Mouse (Mus musculus) heart, embryonic 15.5 days (tissue): ENCODE data around the gene Kcnk7. TPM values are rescaled to one million over a fixed set of nuclear protein-coding genes. Genes with fewer than 3 reads are reported as not detected.

Experiments used
- ATAC-seq: fragments of 200-750 bp; cut with Nextera tagmentation; replicated peaks from 2 replicates; pipeline ENCODE4 v1.8.0; 2017; ENCODE audit warnings: low read depth, moderate TSS enrichment; ENCODE audit not compliant: insufficient number of reproducible peaks, insufficient read depth, low FRiP score
- H3K27ac ChIP-seq: fragments of 300-500 bp; sonication (generic); 2 replicates; pipeline ENCODE4 v1.5.1; 2015; ENCODE audit warnings: mild to moderate bottlenecking, inconsistent platforms
- H3K27me3 ChIP-seq: fragments of 300-500 bp; sonication (generic); 2 replicates; pipeline ENCODE4 v1.6.1; 2015; ENCODE audit warnings: inconsistent platforms
- H3K36me3 ChIP-seq: fragments of 300-500 bp; sonication (generic); 2 replicates; pipeline ENCODE4 v1.6.1; 2015; ENCODE audit warnings: mild to moderate bottlenecking, inconsistent platforms
- H3K4me1 ChIP-seq: fragments of 300-500 bp; sonication (generic); replicated peaks from 2 replicates; pipeline ENCODE4 v1.6.1; 2015; ENCODE audit warnings: inconsistent platforms
- H3K4me2 ChIP-seq: fragments of 300-500 bp; sonication (generic); 2 replicates; pipeline ENCODE4 v1.6.1; 2015; ENCODE audit warnings: inconsistent platforms, mild to moderate bottlenecking, moderate library complexity
- H3K4me3 ChIP-seq: fragments of 300-500 bp; sonication (generic); 2 replicates; pipeline ENCODE4 v1.5.1; 2015; ENCODE audit warnings: mild to moderate bottlenecking, inconsistent platforms
- H3K9ac ChIP-seq: fragments of 300-500 bp; sonication (generic); 2 replicates; pipeline ENCODE4 v1.6.1; 2015; ENCODE audit warnings: mild to moderate bottlenecking, inconsistent platforms
- H3K9me3 ChIP-seq: fragments of 300-500 bp; sonication (generic); replicated peaks from 2 replicates; pipeline ENCODE4 v1.6.1; 2016; ENCODE audit warnings: inconsistent platforms
- WGBS: fragments of 180-500 bp; shearing (Covaris S2); methylation state at CpG from one replicate; pipeline ENCODE4 v1.1.7; 2015; ENCODE audit warnings: mixed read lengths; 5-methylcytosine and 5-hydroxymethylcytosine counted together
- polyA plus RNA-seq: library from polyadenylated mRNA; unstranded; fragments of >200 nt; fragmentation: Nextera tagmentation; extraction: Ambion mirVana; gene quantifications from 2 replicates; pipeline ENCODE4 v1.2.1, GENCODE M21; 2015

Kcnk7 gene
- polyA plus RNA-seq, 1 experiment from 2014 or later, result 0.40 TPM

- Histone ChIP-seq H3K9ac (peak overlapping the region; percentile 46; the same call in 1 of the 2 replicates), H3K27ac (peak overlapping the region; percentile 93), H3K4me2 (peak overlapping the region; percentile 84), H3K27me3 (no peaks in the 10 kb centered on the region), H3K4me1 (peaks cover 78% of the 10 kb centered on the region), H3K9me3 (no peaks in the 10 kb centered on the region), H3K4me3 (peak overlapping the region; percentile 78), H3K36me3 (peaks cover 17% of the 10 kb centered on the region)
- no peak for ATAC-seq
- 63% methylated on average over 15 of the region's 15 CpGs for WGBS
These were observed 22.9 kb downstream of the Kcnk7 start for GRCm38 (mm10) chr19:5726961-5727578.

- no peak for ATAC-seq
- peak overlapping the region; percentile 93 for H3K27ac ChIP-seq
- peaks cover 76% of the 10 kb centered on the region for H3K4me1 ChIP-seq
- no peaks in the 10 kb centered on the region for H3K27me3 ChIP-seq
- peaks cover 12% of the 10 kb centered on the region for H3K36me3 ChIP-seq
- H3K4me2 ChIP-seq, result peak overlapping the region; percentile 84
- 3% methylated on average over 14 of the region's 14 CpGs for WGBS
- no peaks in the 10 kb centered on the region for H3K9me3 ChIP-seq
- peak overlapping the region; percentile 94 for H3K9ac ChIP-seq
- H3K4me3 ChIP-seq, result peak overlapping the region; percentile 78
These were observed 23.5 kb downstream of the Kcnk7 start for GRCm38 (mm10) chr19:5727701-5728100.

- H3K9ac ChIP-seq, result peak overlapping the region; percentile 94
- peak overlapping the region; percentile 78 for H3K4me3 ChIP-seq
- peak overlapping the region; percentile 84 for H3K4me2 ChIP-seq
- peaks cover 65% of the 10 kb centered on the region for H3K4me1 ChIP-seq
- H3K27ac ChIP-seq, result peak overlapping the region; percentile 93
- WGBS, result 9% methylated on average over 37 of the region's 37 CpGs
- peaks cover 5% of the 10 kb centered on the region; the same call in 1 of the 2 replicates for H3K36me3 ChIP-seq
- H3K27me3 ChIP-seq, result no peaks in the 10 kb centered on the region
- no peaks in the 10 kb centered on the region for H3K9me3 ChIP-seq
- ATAC-seq, result peak; percentile 11; the same call in 1 of the 2 replicates
These were observed 24.7 kb downstream of the Kcnk7 start for GRCm38 (mm10) chr19:5728631-5729443.

- H3K9ac ChIP-seq, result peak within 1 kb of the TSS; percentile 94
- peak within 1 kb of the TSS; percentile 78 for H3K4me3 ChIP-seq
- peaks cover 5% of the 10 kb centered on the region; the same call in 1 of the 2 replicates for H3K36me3 ChIP-seq
- H3K4me2 ChIP-seq, result peak within 1 kb of the TSS; percentile 84
- no peaks in the 10 kb centered on the region for H3K27me3 ChIP-seq
- under 1% methylated on average over 35 of the region's 37 CpGs for WGBS
- no peaks in the 10 kb centered on the region for H3K9me3 ChIP-seq
- peak; percentile 72 for ATAC-seq
- peak within 1 kb of the TSS; percentile 93 for H3K27ac ChIP-seq
- peaks cover 59% of the 10 kb centered on the region for H3K4me1 ChIP-seq
These were observed 25.3 kb downstream of the Kcnk7 start, which contains the start of gene Fam89b for GRCm38 (mm10) chr19:5729444-5729815. TSS of gene Fam89b (minus strand) at chr19:5729653.

GRCm38 (mm10) chr19:5730314-5731186 lies 26.4 kb downstream of the Kcnk7 start:
- H3K36me3 ChIP-seq, result peaks cover 5% of the 10 kb centered on the region; the same call in 1 of the 2 replicates
- 71% methylated on average over 29 of the region's 29 CpGs for WGBS
- peaks cover 1% of the 10 kb centered on the region; the same call in 1 of the 2 replicates for H3K27me3 ChIP-seq
- H3K27ac ChIP-seq, result no peak overlapping the region
- no peaks in the 10 kb centered on the region for H3K9me3 ChIP-seq
- H3K4me1 ChIP-seq, result peaks cover 49% of the 10 kb centered on the region
- peak overlapping the region; percentile 76 for H3K4me2 ChIP-seq
- ATAC-seq, result no peak
- peak overlapping the region; percentile 72 for H3K9ac ChIP-seq
- H3K4me3 ChIP-seq, result peak overlapping the region; percentile 78

GRCm38 (mm10) chr19:5731264-5731978 lies 27.3 kb downstream of the Kcnk7 start:
- Histone ChIP-seq H3K27ac (peak overlapping the region; percentile 48; the same call in 1 of the 2 replicates), H3K36me3 (peaks cover 5% of the 10 kb centered on the region; the same call in 1 of the 2 replicates), H3K27me3 (peaks cover 9% of the 10 kb centered on the region; the same call in 1 of the 2 replicates), H3K4me1 (peaks cover 46% of the 10 kb centered on the region), H3K4me3 (peak overlapping the region; percentile 78), H3K4me2 (peak overlapping the region; percentile 76), H3K9ac (peak overlapping the region; percentile 72), H3K9me3 (no peaks in the 10 kb centered on the region)
- peak; percentile 73 for ATAC-seq
- under 1% methylated on average over 47 of the region's 47 CpGs for WGBS

- no peak for ATAC-seq
- H3K4me3 ChIP-seq, result no peak overlapping the region
- no peaks in the 10 kb centered on the region for H3K9me3 ChIP-seq
- peaks cover 5% of the 10 kb centered on the region; the same call in 1 of the 2 replicates for H3K36me3 ChIP-seq
- H3K27me3 ChIP-seq, result peaks cover 18% of the 10 kb centered on the region; the same call in 1 of the 2 replicates
- no peak overlapping the region for H3K9ac ChIP-seq
- H3K4me2 ChIP-seq, result no peak overlapping the region
- no peak overlapping the region for H3K27ac ChIP-seq
- peaks cover 25% of the 10 kb centered on the region for H3K4me1 ChIP-seq
- WGBS, result 74% methylated on average over 9 of the region's 9 CpGs
These were observed 30.2 kb downstream of the Kcnk7 start for GRCm38 (mm10) chr19:5734325-5734724.

GRCm38 (mm10) chr19:5739446-5739845 lies 35.3 kb downstream of the Kcnk7 start:
- H3K4me2 ChIP-seq, result no peak overlapping the region
- H3K9me3 ChIP-seq, result no peaks in the 10 kb centered on the region
- H3K9ac ChIP-seq, result no peak overlapping the region
- 55% methylated on average over 2 of the region's 2 CpGs for WGBS
- H3K27me3 ChIP-seq, result peaks cover 25% of the 10 kb centered on the region
- no peak for ATAC-seq
- H3K4me3 ChIP-seq, result no peak overlapping the region
- no peaks in the 10 kb centered on the region for H3K36me3 ChIP-seq
- H3K27ac ChIP-seq, result peak overlapping the region; percentile 94; the same call in 1 of the 2 replicates
- H3K4me1 ChIP-seq, result peaks cover 45% of the 10 kb centered on the region

GRCm38 (mm10) chr19:5740320-5741317 lies 36.5 kb downstream of the Kcnk7 start, which contains the start of gene Ltbp3:
TSS of gene Ltbp3 (plus strand) at chr19:5740904.
- H3K4me1 ChIP-seq, result peaks cover 56% of the 10 kb centered on the region
- H3K27me3 ChIP-seq, result peaks cover 34% of the 10 kb centered on the region
- H3K4me2 ChIP-seq, result peak within 1 kb of the TSS; percentile 96
- WGBS, result 31% methylated on average over 14 of the region's 14 CpGs
- H3K4me3 ChIP-seq, result peak within 1 kb of the TSS; percentile 68
- H3K9ac ChIP-seq, result peak within 1 kb of the TSS; percentile 90
- no peaks in the 10 kb centered on the region for H3K9me3 ChIP-seq
- ATAC-seq, result peak; percentile 79
- H3K36me3 ChIP-seq, result no peaks in the 10 kb centered on the region
- peak within 1 kb of the TSS; percentile 94 for H3K27ac ChIP-seq
